Mouse (Mus musculus): ENCODE measurements at regions not wholly inside any gene's neighbourhood (a gene's known extent, or its start where the extent isn't known, plus 50 kb on each side); places are given as distances from the start of the nearest gene placed in this dataset.
"Not testable (repeated sequence)": the region's sequence is repeated elsewhere in the genome, so short reads cannot be mapped to it uniquely, and the experiment has no call there.

DNA sequence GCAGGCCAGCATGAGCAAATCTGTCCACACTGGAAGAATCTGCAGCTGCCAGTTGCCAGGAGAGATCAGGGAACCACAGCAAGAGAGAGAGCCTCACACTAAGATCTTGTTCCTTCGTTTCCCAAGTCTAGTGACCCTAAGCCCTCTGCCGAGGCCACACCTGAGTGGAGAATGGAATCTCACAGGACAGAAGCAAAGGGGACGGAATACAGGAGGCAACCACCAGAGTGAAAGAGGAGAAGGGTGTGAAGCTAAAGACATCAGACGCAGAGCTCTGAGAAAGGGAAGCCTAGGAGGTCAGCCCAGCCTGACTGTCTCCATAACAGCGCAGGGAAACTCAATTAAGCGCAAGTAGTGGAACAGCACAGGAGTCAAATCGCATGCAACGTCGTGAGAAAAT, 75.0 kb downstream of the Suds3 start:
- CTCF ChIA-PET = no interaction called here

DNA sequence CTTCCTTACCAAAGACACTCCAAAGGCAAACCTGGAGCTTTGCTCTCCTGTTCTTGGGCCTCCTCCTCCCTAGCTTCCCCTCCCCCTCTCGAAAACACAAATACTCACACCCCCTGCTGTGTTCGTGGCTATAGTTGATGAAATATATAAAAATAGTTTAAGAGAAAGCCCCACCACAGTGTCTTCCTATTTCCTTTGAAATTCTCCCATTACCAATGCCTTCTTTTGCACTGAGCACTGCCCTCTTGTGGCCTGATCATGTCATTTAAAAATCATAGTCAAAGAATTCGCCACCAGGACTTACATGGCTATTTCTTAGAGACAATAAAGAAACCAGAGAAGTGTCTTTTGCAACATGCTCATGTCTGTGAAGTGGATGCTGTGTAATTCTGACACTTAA, 78.7 kb downstream of the Suds3 start:
- CTCF ChIA-PET = no interaction called here

DNA sequence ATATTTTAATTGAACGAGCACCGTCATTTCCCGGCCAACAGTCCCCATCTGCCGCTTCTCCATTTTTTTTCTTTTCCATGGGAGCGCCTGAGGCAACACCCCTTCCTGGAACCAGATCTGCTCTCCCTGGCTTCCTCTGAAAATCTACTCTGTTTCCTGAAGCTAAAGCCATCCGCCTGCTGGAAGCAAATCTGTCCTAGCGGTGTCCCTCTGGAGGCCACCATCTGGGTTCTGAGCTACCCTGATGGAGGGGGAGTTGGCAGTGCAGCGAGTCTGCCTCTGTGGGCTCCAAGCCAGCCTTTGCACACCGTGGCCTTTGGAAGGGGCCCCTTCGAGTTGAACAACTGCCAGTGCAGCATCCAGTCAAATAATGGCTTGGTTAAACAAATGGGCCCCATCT, 83.8 kb downstream of the Suds3 start:
- CTCF ChIA-PET = no interaction called here

DNA sequence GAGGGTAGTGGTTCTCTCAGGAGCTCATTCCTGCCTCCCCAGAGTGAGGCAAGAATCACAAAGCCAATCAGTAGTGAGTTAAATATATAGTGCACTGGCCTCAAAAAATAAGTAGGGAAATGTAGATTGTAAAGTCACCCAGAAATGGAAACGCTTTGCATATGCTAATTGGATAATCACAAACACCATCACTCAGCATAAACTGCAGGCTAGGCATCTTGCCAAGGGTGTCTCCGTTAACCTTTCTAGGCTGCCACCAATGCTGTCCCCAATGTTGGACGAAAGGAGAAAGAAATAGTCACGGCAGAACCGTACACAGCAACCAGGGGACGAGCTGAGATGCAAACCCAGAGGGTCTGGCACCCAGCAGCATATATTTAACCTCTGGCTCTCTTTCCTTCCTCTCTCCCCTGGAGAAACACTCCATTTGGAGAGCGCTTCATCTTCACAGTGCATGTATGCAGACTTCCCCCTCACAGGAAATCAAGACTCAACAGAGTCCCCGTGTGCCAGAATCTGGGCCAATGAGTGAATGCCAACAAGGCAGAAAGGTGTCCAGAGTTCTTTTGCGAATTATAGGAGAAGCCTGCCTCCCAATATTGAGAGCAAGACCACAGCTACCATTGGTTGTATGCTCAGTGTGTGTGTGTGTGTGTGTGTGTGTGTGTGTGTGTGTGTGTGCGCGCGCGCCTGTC, 90.1 kb downstream of the Suds3 start:
- CTCF ChIA-PET = no interaction called here

DNA sequence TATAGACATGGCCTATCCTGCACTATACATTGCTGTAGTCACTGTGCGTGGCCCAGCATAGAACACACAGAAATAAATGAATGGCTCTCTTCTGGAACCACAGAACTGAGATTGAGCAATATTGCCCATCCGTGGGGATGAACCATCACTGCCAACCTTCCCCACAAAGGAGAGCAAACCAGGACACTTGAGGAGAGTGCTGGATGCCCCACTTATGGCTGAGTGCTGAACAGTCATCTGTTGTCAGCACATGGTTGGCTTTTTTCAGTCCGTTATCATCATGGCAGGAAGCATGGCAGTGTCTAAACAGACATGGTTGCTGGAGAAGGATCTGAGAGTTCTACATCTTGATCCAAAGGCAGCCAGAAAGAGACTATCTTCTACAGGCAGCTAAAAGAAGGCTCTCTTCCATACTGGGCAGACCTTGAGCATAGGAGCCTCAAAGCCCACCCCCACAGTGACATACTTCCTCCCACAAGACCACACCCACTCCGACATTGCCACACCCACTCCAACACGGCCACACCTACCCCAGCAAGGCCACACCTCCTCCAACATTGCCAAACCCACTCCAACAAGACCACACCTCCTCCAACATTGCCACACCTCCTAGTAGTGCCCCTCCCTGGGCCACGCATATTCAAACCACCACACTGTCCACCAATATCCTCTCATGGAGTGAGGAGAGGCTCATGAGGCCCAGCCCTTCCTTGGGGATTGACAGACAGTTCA, 97.3 kb downstream of the Suds3 start:
- CTCF ChIA-PET = no interaction called here

DNA sequence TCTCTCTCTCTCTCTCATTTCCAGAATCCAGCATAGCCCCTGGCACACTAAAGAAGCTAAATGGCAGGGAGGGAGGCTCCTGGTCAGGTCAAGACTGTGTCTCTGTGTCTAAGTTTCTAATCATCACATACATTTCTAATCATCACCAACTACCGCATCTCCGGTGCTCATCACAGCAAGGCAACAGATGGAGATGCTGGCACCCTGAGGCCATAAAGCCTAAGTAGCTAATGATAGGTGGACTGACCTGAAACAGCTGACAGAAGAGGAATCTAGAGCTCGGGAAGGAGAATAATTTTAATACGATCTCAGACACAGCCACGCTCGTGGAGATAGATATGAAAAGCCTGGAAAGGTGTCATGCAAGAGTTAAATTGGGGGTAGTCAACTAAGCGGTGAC, 104.8 kb downstream of the Suds3 start:
- CTCF ChIA-PET = no interaction called here

DNA sequence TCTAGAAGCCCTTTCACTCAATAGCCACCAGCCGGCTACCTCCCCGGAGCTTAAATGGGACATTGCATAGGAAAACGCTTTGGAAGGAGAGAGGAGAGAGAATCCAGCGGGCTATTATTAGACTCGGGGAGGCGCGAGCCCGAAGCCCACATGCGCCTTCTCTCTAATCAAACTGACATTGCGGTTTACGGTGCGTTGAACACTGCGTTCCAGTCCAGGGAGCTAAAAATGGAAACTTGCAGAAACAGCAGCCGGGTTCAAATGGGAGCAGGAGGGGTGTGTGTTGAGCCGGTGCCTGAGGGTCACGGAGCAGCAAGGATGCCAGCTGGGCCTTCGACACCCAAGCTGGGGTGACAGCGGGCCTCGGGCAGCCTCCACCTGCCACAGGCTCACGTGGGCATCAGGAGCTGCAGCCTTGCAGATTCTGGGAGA, 115.1 kb downstream of the Suds3 start:
- CTCF ChIA-PET = no interaction called here

DNA sequence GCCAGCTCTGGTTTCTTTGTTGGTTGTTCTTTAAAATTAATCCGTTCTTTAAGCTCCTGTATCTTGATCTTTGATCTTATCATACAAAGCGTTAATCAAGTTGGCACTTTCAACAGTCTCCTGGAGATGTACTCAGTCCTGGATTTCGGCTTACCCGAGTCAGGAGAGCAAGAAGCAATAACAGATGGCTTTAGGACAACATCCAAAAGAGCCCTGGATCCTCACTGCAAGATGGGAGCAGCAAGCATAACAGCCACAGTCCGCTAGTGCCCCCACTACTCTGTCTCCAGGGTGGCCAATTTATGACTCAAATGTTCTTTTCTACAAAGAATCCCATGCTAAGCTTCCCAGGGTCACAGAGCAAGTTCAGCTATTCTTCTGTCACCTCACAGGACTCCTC, 121.4 kb downstream of the Suds3 start:
- CTCF ChIA-PET = no interaction called here

DNA sequence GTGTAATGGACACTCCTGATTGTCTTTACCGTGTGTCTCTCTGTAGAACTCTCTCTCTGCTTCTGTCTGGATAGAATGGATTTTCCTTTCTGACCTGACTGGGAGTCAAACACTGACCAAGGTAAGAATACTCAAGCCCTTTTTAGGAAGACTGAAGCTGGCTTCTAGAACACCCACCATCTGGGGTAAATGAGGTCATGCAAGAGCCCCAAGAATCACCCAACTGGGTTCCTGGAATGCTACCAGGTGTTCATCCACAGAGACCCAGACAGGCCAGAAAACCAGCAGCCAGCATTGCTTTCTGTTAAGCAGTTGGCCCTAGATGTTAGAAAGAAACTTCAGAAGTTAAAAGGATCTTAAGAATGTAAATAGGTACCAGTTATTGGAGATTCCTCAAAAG, 122.2 kb downstream of the Suds3 start:
- CTCF ChIA-PET = no interaction called here

DNA sequence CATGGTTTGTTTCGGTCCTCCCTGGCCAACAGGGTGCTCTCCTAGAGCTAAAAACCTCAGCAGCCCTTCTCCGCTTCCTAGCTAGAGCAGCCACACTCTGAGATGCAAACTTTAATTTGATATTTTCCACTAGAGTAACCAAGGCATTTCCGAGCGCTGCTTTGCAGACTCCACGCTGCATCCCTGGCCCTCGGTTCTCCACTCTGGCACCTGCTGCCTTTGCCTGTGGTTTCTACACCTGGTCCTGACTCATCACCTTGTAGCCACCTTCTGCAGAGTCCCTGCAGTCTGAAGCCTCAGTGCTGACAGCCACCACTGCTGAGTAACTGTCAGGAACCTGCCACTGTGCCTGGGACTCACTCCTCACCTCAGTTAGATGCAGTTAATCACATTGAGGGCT, 124.5 kb downstream of the Suds3 start:
- CTCF ChIA-PET = no interaction called here

DNA sequence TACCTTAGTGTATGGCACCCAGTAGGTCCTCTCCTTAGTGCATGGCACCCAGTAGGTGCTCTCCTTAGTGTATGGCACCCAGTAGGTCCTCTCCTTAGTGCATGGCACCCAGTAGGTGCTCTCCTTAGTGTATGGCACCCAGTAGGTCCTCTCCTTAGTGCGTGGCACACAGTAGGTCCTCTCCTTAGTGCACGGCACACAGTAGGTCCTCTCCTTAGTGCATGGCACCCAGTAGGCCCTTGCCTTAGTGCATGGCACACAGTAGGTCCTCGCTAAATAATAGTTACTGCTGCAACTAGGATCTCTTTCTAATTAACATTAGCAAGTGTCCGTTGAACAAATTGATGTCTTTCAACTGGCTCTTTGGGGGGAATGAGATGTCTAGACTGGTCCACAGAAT, 144.4 kb downstream of the Suds3 start:
- CTCF ChIA-PET = not testable (repeated sequence)

DNA sequence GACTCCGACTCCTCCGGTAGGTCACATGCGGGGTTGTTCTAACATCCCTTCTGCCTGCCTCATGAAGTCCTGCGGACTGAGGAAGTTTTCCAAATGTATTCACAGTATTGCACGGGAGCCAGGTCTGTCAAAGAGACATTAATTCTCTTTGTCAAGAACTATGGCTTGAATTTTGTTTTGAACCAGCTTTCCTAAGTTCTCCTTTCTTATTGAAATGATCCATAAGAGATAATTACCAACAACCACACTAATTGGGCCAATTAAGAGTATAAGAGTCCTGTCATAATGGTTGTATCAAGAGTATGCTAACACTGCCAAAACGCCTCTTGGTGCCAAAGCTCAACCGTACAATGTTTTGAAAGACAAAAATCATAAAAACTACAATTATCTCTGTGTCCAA, 151.7 kb downstream of the Suds3 start:
- CTCF ChIA-PET = no interaction called here

DNA sequence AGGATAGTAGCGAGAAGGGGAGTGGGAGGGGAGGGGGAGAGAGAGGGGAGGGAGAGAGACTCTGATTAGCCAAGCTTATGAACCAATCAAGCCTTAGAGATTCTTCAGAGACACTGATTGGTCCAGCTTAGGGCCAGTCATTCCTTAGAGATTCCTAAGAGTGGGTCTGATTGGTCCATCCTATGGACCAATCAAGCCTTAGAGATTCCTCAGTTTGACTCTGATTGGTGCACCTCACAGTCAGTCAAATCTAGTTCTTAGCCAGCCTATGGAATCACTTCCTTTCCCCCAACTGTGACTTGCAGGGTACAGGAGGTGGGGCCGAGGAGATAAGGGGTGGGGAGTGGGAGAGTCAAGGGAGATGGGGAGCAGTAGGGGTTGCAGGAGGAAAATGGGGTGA, 152.8 kb downstream of the Suds3 start:
- CTCF ChIA-PET = no interaction called here

DNA sequence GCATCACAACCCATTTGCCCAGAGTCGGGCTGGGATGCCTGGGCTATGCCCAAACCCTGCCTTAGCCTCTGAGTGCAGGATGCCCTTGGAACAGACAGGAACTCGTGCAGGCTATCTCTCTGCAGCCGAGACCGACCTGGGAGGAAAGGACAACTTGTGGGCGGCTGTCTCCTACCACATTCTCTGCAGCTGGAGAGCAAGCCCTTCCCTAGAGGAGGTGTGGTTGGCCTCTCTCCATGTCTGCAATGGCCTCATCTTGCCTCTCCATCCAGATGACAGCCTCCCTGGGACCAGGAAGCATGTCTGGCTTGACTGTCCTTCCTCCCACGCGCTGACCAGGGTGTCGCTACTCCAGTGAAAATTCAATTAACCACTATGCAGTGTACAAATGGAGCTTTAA, 155.9 kb downstream of the Suds3 start:
- CTCF ChIA-PET = no interaction called here

DNA sequence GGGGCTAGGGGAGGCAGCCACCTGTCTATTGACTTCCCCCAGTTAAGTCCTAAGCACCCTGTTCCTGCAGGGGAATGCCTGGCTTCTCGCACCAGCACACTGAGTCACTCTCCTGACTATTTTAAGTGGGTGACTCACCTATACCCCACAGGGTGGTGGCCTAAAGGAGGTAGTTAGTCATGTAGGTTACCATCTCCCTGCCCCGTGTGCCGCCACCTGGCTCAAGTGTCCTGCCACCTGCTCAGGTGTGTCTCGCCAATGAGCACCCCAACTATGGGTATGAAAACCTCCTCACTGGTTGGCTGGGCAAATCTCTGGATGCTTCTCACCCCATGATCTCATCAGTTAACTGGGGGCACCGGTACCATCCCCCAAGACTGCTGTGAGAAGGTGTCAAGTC, 157.8 kb downstream of the Suds3 start:
- CTCF ChIA-PET = no interaction called here

DNA sequence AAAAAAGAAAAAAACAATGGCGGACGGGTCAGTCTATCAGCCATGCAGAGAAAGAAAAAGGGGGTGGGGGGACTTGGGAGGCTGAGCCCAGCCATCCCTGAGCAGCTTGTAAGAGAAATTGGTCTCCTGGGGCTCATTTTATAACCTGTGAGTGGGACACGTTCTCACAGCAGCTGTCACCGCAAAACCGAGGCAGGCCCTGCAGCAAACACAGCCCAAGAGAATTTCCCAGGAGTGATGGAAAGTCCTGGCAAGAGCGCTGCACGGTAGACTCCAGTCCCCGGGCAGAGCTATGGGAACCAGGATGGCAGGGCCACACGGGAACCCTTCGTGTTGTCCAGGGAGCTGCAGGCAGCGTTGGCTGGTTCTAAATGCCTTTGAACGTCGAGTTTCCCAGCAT, 159.3 kb downstream of the Suds3 start:
- CTCF ChIA-PET = no interaction called here

DNA sequence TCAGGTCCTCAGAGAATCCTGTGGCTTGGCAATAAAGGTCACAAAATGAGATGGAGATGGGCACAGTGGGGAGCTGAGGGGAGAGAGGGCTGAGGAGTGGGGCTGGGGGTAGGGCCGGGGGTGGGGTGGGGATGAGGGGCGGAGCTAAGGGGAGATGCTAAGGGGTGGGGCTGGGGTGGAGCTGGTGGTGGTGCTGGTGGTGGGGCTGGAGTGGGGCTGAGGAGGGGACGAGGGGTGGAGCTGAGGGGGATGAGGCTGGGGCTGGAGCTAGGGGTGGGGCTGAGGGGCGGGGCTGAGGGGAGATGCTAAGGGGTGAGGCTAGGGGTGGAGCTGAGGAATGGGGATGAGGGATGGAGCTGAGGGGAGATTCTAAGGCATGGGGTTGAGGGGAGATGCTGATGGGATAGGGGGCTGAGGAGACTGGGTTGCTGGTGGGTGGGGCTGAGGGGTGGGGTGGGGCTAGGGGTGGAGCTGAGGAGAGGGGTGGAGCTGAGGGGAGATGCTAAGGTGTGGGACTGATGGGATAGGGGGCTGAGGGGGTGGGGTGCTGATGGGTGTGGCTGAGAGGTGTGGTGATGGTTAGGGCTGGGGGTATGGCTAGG, 165.5 kb downstream of the Suds3 start:
- CTCF ChIA-PET = no interaction called here

DNA sequence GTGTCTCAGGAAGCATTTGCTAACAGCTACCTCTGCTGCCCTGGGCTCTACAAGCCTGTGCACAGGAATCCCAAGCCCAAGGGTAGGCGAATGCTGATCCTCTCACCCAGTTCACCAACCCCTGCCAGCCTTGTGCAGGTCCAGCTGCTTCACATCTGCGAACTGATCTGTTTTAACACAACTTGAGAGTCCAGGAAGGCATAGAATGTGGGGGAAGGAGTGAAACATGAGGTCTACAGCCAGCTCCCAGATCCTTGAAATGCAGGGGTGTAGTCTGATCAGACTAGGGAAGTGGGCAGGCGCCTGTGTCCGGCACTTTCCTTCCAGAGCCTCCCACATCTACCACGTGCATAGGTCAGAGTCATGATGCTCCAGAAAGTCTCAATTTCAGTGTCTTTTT, 181.3 kb downstream of the Suds3 start:
- CTCF ChIA-PET = no interaction called here

DNA sequence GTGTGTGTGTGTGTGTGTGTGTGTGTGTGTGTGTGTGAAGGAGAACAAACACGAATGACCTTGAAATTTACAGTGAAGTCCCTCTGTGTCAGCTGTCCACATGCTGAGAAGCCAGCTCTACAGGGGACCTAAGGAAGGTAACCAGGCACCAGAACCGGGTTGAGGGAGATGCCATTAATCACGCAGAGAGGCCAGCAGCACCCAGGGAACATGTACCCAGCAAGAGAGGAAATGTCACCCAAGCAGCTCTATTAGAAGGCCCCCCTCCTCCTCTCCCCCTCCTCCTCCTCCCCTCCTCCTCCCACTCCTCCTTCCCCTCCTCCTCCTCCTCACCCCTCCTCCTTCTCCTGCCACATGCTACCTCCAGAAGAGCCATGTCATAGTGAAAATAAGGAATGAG, 181.8 kb downstream of the Suds3 start:
- CTCF ChIA-PET = no interaction called here

DNA sequence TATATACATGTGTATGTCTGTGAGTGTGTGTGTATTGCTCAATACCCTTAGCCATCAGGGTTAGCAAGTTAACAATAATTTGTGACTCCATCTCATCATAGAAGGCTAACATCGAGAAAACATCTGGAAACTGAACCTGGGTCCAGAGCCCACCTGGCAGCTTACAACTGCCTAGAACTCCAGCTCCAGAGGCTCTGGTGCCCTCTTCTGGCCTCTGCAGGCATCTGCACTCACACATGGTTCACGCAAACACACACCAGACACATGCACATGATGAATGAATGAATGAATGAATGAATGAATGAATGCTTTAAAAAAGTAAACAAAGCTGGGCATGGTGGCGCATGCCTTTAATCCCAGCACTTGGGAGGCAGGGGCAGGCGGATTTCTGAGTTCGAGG, 182.8 kb downstream of the Suds3 start:
- CTCF ChIA-PET = no interaction called here

DNA sequence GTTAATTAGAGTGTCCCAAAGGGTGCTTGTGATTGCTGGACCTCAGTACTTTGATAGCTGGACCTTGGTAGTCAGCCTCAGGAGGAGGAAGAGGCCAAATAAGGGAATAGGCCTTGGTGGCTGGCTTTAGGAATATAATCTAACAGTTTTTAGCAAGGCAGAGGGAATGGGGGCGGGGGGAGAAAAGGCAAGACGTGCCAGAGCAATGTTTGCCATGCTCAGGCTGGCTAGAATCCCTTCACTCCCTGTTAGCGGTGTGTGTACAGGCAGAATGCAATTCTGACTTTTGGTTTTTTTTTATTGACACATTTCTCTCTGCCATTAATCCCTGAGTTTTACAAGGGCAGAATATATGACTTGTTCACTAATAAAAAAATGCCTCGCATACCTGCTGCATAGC, 192.2 kb downstream of the Suds3 start:
- CTCF ChIA-PET = no interaction called here

DNA sequence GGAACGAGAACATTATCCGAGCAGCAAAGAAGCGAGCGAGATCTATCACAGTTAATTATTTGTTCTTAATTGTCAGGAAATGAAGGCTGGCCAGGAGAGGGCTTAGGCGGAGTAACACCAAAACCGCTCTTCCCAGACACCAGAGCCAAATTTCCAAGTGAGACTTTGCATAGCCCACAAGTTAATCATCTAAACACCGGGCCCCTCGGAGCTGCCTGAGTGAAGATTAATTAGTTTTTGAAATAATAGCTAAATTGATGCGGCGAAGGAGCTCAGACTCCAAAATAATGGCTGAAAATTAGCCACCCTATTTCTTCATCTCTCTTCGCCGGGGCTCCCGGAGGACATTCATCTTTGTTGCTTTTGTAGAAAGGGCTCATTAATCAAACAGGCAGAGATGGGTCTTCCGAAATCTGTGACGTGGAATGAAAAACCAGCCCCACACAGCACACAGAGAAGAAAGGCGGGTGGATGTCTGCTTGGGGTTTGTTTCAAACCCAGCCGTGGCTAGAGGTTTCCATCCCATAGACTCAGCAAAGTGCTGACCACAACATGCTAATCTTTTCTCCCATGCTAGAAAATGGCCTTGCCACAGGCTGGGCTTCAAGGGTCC, 193.7 kb downstream of the Suds3 start:
- CTCF ChIA-PET = no interaction called here

DNA sequence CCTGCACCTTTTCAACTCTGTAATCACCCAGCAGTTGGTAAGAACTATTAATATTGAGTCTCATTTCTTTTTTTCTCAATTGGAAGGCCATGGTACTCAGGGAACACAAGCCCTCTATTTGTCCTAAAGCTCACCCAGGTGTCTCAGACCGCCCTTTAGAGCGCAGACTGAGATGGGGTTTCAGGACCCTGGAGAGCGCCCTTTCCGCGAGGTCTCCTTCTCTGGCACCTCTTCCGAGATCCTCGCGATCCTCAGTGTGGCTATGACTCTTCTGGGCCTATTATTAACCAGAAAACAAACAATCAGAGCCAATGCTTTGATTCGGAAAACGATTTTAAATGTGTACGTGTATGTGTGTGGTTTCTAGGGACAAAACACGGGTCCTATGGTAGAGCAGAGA, 201.0 kb downstream of the Suds3 start:
- CTCF ChIA-PET = no interaction called here

Data from spleen, embryonic (tissue).